Mouse (Mus musculus) erythroid progenitor cell, adult 5-6 weeks (primary cell): ENCODE data around the gene Kif4. TPM values are rescaled to one million over a fixed set of nuclear protein-coding genes. Genes with fewer than 3 reads are reported as not detected.

Experiments
- ATAC-seq: replicated peaks from 2 replicates; pipeline ENCODE4 v1.8.0; 2016; ENCODE audit warnings: moderate number of reproducible peaks, mild to moderate bottlenecking, moderate TSS enrichment, inconsistent platforms; ENCODE audit not compliant: poor library complexity, low FRiP score, severe bottlenecking
- total RNA-seq, 2 experiments: library from RNA; stranded (forward) in 1 of 2; stranded (reverse) in 1 of 2; fragments of 150-400 nt in 1 of 2; fragments of 186-747, 209-891 nt in 1 of 2; gene quantifications; 2 replicates each; pipeline versions ENCODE4 v1.2.3 to v1.2.4; 2015 to 2017; ENCODE audit warnings: low replicate concordance in 2 of 2

The Kif4 gene
- total RNA-seq (2015; ENCODE audit: low replicate concordance) (137 and 151 TPM in 2 replicates), total RNA-seq (2017; ENCODE audit: low replicate concordance) (205 and 247 TPM in 2 replicates)

GRCm38 (mm10) chrX:100625546-100625801, at the start of gene Kif4:
Gene Kif4 (plus strand): TSS chrX:100625737.
- ATAC-seq: no peak

DNA sequence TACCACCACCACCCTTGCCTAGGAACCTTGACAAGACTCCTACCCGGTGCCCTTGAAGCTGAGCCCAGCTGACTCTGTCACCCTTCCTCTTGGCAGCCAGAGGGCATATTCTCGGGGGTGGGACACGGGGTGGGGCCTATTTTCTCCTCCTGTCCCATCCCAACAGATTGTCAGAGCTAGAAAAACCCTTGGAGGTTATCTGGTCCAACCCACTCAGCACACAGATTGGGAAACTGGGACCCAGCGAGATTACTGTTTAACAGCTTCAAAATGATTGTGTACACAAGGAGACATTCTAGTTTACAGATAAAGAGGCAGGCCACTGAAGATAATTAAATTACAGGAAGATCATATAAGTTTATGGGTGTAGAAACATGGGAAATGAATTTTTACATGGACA, 30.7 kb upstream of the Kif4 start, which contains the start of gene P2ry4:
Gene P2ry4 (minus strand): TSS at position 79 of the 400 bp plus-strand sequence.
- ATAC-seq: no peak

DNA sequence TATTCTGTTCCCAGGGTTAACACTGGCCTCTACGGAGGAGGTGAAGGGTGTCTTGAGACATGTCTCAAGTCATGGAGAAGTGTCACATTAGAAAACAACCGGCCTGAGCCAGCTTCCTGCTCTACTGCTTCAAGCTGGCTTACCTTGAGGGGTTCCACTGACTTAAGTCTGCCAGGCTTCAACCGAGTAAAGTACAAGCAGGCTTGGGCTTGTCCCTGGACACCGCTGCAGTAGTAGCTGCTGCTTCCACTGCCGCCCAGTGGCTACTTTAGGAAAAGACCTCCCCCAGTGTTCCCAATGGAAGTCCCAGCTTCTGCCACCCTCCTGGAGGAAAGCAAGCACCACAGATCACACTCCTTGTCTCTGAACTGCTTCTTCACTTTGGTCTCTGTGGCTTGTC, 28.1 kb upstream of the Kif4 start:
- no peak for ATAC-seq

GRCm38 (mm10) chrX:100599755-100600154, 25.8 kb upstream of the Kif4 start:
- no peak for ATAC-seq

DNA sequence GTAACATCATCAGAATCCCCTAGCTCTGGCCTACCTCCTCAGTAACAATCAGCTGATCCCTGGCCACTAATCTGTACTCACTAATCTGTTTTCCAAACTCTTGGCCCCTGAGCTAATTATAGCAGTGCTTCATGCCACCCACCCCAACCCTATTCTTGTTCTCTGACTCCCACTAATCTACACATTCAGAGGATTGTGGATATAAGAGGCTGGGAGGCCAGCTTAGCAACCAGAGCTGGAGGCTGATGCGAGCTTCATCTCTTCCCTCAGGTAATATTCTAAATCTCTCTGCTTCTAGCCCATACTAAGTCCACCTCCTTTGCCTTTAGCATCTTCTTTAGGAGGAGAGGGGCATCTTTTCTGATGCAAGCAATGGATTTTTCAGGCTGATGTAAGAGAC, 20.2 kb upstream of the Kif4 start, which contains the start of gene Arr3:
Gene Arr3 (plus strand): TSS at position 184 of the 400 bp plus-strand sequence.
- no peak for ATAC-seq

- no peak for ATAC-seq
Measured at GRCm38 (mm10) chrX:100618488-100618887, 7.0 kb upstream of the Kif4 start.

- ATAC-seq: no peak
Measured at GRCm38 (mm10) chrX:100621366-100621765, 4.2 kb upstream of the Kif4 start.

DNA sequence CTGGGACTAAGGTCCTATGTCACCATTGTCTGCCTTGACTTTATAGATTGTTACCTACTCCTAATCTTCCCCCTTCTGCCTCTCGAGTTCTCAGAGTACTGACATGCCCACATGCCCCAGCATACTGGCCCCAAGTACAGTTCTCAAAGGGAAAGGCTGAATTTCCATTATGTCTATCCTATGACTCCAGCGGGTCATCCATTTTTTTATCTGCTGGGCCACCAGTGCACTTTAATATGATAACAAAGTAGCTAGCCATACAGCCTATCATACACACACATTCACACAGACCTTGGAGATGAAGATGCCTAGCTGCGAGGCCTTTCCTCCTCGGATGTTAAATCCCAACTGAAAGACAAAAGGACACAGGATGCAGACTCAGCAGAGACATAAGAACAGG, 1.3 kb upstream of the Kif4 start:
- ATAC-seq: 0 out of 2 replicates have a peak, but pooled peaks have one; percentile 22

DNA sequence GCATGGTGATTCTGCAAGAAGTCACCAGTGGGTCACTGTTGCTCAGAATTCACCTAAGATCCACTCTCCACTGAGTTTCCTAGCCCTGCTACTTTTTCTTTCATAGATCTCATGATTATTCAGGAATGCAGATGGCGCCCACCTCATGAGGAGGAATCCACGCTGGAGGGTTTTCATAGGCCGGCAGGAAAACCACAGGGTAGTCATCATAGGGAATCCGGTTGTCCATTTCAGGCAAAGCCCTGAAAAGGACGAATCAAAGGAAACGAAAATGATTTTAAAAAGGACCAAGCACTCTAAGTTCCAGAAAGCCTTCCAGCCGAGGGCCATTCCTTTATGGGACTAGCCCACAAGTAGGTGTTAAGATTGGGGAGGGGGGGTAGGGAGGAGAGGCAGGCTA, 391 bp upstream of the Kif4 start:
- ATAC-seq: no peak

DNA sequence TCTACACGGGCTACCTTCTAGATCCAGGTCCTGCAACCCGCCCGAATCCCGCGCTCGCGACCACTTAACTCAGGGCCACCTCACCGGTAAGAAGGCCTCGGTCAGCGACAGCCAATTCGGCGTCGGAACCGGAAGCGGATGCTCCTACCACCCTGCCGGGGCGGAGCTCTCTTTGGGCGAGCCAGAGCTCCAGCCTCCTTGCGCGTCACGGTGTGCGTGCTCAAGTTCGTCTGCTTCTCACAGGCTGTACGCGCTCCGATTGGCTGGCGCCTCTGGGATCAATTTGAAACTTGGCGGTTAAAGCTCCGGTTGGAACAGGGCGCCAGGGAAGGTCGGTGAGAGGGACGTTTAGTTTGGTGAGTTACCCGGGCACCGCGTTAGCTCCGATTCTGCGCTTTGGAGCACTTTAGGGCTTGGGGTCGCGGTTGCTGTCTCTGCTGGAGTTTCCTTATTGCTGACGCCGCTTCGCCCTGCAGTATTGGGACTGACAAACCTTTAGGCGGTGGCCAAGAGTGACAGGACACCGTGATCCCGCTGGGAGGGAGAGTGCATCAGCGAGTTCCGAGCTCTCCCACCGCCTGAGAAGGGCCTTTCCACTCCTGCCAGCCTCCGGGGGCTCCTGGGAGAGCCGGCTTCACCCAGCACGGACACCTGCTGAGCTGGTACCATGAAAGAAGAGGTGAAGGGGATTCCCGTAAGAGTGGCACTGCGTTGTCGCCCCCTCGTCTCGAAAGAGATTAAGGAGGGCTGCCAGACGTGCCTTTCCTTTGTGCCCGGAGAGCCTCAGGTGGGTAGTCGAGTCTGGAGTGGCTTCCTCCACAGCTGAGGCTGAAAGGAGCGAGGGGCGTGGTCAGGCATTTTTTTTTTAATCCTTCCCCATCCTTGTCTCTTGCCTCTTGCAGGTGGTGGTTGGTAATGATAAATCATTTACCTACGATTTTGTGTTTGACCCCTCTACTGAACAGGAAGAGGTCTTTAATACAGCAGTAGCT, 561 bp downstream of the Kif4 start, which contains the start of gene Pdzd11:
Gene Pdzd11 (minus strand): TSS at position 767 of the 992 bp plus-strand sequence.
- peak; percentile 99 for ATAC-seq

GRCm38 (mm10) chrX:100629076-100629475, 3.5 kb downstream of the Kif4 start:
- ATAC-seq: no peak

DNA sequence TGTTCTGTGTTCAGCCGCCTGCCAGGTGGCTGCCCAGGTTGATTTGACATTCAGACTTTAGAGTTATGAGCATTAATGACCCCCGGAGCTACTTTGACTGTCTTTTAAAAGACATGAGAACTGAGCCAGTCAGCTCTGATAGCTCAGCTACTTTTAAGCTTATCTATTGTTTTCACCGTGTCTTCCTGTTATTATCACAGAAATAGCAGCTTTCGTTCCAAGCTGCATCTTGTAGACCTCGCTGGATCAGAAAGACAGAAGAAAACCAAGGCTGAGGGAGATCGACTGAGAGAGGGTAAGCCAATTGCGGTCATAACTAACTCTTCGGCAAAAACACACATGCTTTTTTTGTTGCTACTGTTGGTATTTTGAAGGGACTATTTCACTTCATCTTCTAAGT, 12.9 kb downstream of the Kif4 start:
- ATAC-seq: no peak

DNA sequence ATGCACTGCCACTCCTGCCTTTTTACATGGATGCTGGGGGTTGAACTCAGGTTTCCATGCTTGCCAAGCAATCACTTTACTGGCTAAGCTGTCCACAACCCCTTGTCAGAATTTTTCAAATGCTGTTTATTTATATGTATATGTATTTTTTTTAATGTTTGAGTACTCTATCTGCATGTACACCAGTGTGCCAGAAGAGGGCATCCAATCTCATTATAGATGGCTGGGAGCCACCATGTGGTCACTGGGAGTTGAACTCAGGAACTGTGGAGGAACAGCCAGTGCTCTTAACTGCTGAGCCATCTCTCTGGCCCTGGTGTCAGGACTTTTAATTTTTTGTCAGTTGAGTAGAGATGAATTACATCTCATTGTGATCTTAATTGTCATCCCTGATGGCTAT, 27.3 kb downstream of the Kif4 start:
- ATAC-seq: no peak

- no peak for ATAC-seq
Measured at GRCm38 (mm10) chrX:100664825-100665224, 39.3 kb downstream of the Kif4 start.

DNA sequence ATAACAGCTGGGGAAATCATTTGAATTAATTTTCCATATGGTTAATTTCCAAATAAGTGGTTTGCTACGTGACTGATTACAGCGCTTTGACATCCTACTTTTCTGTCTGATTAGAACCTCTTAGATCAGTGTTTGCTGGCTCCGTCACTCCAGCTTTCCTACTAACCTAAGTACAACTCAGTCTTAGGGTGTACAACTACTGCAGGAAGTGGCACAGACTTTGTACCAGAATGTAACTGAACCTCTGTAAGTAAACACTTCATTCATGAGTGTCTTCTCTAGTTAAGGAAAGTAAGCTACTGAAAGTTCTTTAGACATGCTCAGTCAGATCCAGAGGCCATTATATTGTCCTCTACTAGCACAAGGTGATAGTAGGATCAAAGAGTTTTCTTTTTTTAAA, 52.7 kb downstream of the Kif4 start:
- no peak for ATAC-seq

DNA sequence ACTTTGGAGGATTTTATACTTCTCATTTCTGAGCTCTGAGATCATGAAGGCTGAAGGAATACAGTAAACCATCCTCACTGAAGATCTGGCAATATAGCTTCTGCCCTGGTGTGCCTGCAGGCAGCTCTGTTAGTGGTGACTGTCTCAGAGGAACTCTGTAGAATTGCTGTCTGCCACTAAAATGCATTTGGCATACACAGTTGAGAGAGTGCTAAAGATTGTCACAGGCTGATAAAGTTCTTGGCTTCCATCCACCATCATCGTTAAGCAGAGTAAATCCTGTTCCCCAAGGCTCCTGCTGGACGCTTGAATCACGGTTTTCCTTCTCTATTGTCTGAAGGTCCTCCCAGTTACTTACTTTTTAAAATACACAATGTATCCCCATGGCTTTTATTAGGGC, 61.0 kb downstream of the Kif4 start:
- no peak for ATAC-seq

DNA sequence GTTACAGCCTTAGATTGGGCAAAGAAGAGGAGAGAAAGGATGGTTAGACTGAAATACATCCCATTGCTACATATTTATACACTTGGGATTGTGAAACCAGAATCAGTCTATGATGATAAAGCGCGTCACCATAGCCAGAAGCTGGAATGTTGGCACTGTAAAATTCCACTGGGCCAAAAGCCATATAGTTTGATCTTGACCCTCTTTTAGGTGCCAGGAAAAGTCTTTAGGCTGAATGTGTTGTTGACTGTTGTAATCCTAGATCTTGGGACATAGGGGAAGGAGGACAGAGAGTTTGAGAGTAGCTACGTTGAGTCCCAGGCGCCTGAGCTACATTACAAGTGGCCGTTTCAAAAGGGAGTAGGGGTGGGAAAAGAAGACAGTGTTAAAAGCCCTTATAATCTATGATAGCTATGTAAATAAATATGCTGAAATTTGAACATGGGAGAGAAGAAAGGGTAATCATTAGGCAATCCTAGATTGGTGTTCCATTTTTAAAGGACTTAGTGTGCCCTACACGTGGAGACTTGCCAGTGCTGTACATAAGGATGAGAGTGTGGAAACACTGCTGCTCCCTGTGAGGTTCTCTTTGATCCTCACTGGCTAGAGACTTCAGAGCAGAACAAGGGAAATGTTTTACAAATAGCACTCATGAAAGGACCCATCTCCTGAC, 62.0 kb downstream of the Kif4 start:
- no peak for ATAC-seq

- no peak for ATAC-seq
Measured at GRCm38 (mm10) chrX:100688033-100688370, 62.5 kb downstream of the Kif4 start.

DNA sequence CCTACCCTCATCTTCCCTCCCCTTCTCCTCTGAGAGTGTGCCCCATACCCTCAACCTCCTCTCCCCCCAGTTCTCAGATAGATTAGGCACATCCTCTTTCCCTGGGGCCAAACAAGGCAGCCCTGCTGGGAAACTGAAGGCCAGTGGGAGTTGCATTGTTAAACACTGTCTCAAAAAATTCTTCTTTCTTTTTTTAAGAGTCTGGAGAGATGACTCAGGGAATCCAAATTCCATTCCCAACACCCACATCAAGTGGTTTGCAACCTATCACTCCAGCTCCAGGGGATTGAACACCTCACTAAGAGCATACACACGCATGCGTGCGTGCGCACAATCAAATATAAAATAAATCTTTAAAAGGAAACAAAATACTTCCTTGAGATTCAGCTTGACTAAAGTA, 71.2 kb downstream of the Kif4 start:
- no peak for ATAC-seq

DNA sequence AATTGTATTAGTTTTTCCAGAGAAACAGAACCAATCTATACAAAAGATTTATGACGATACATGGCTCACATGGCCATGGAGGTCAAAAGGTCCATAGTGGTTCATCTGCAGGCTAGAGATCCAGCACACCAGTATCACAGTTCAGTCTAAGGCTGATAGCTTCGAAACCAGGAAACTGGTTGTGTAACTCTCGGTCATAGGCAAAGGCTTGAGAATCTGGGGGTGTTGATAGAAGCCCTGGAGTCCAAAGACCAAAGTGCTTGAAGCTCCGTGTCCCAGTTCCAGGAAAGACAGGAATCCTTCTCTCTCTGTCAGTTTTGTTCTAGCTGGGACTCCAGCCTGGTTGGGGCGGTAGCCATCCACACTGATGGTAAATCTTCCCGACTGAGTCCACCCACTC, 82.5 kb downstream of the Kif4 start:
- no peak for ATAC-seq

DNA sequence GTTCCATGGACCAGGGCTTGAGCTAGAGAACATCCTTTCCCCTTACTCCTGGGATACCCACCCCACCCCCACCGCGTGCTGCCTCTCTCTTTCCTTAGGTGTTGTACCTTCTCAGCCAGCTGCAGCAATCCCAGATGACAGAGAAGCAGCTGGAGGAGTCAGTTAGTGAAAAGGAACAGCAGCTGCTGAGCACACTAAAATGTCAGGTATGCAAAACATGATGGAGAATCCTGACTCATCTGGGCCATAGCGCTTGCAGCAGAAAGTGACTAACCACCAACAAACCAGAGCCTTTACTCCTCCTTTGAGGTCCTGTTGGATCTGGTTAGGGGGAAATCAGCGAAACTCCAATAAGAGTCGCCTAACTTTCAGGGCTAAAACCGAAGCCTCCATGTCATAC, 90.6 kb downstream of the Kif4 start:
- ATAC-seq: no peak
